Mouse (Mus musculus): ENCODE results near the gene L2hgdh. TPM values are rescaled to one million over a fixed set of nuclear protein-coding genes. Genes with fewer than 3 reads are reported as not detected.

Gene L2hgdh
- total and polyA plus RNA-seq, 3 experiments, result 18.3 to 31.6 TPM; not detected in 1

- TF ChIP-seq ZKSCAN1 (IDR thresholded peaks at IDR 0.05; ENCODE audit: low read depth, low read length) (no peak), HCFC1 (IDR thresholded peaks at IDR 0.05; ENCODE audit: low read depth, low read length) (peak; percentile 35; the same call in 1 of the 2 replicates), ELF1 (IDR thresholded peaks at IDR 0.05; ENCODE audit: low read depth, low read length) (0 out of 2 replicates have a peak, but pooled peaks have one; percentile 6), NRF1 (IDR thresholded peaks at IDR 0.05; ENCODE audit: insufficient read depth, low read depth, low read length, poor library complexity, severe bottlenecking) (no peak), E2F4 (IDR thresholded peaks at IDR 0.05; ENCODE audit: borderline replicate concordance, low read depth, low read length) (no peak), GABPA (IDR thresholded peaks at IDR 0.05; ENCODE audit: low read depth, low read length) (no peak), JUND (IDR thresholded peaks at IDR 0.05; ENCODE audit: low read depth, low read length) (0 out of 2 replicates have a peak, but pooled peaks have one; percentile 64), MYC (IDR thresholded peaks at IDR 0.05; ENCODE audit: low read depth, low read length) (0 out of 2 replicates have a peak, but pooled peaks have one; percentile 5), NELFE (IDR thresholded peaks at IDR 0.05; ENCODE audit: low read depth, low read length) (peak; percentile 47)
Observed at GRCm38 (mm10) chr12:69680635-69681565, 43.8 kb downstream of the L2hgdh start (continued).

- H3K27me3 ChIP-seq (ENCODE audit: control insufficient read depth in 1 of 2, insufficient read depth in 2 of 2, low read length in 2 of 2), result no peaks in the 10 kb centered on the region
Observed at GRCm38 (mm10) chr12:69676157-69676556, 48.5 kb downstream of the L2hgdh start.

More at GRCm38 (mm10) chr12:69676157-69676556, 48.5 kb downstream of the L2hgdh start:
- Histone ChIP-seq H3K4me3 (ENCODE audit: control insufficient read depth in 1 of 2, insufficient read depth in 1 of 2, low read depth in 2 of 2, low read length in 2 of 2) (no peak overlapping the region), H3K9ac (ENCODE audit: control insufficient read depth, low read depth, low read length, poor library complexity, severe bottlenecking) (no peak overlapping the region), H3K36me3 (ENCODE audit: control insufficient read depth in 1 of 2, insufficient read depth in 2 of 2, low read length in 2 of 2) (peaks cover 0 to 10% of the 10 kb centered on the region in 2 experiments; a peak in 2 of 4 replicates), H3K27ac (ENCODE audit: control insufficient read depth, low read depth, low read length) (no peak overlapping the region), H3K4me1 (ENCODE audit: control insufficient read depth in 1 of 2, insufficient read depth in 2 of 2, low read length in 2 of 2) (peaks cover 6 to 9% of the 10 kb centered on the region in 2 experiments; a peak in 1 of 4 replicates), H3K9me3 (replicated peaks; ENCODE audit: insufficient read depth, low read length) (no peaks in the 10 kb centered on the region), H3K79me2 (ENCODE audit: control insufficient read depth, insufficient read depth, low read length, poor library complexity) (peaks cover 47% of the 10 kb centered on the region)
- TF ChIP-seq MYB (IDR thresholded peaks at IDR 0.05; ENCODE audit: low read depth, low read length), result no peak
- TF ChIP-seq CHD2 (IDR thresholded peaks at IDR 0.05; ENCODE audit: low read length), result no peak
- TF ChIP-seq GATA1 (IDR thresholded peaks at IDR 0.05; ENCODE audit: low read depth, low read length), result no peak
- no peak for TF ChIP-seq E2F4 (IDR thresholded peaks at IDR 0.05; ENCODE audit: borderline replicate concordance, low read depth, low read length)
- no peak for TF ChIP-seq MAZ (IDR thresholded peaks at IDR 0.05; ENCODE audit: low read depth, low read length)
- TF ChIP-seq MXI1 (IDR thresholded peaks at IDR 0.05; ENCODE audit: low read depth, low read length), result no peak
- no peak for TF ChIP-seq POLR2A (IDR thresholded peaks at IDR 0.05; ENCODE audit: control insufficient read depth in 1 of 2, insufficient read depth in 1 of 2, low read depth in 1 of 2, low read length in 2 of 2, poor library complexity in 1 of 2)
- TF ChIP-seq MYC (IDR thresholded peaks at IDR 0.05; ENCODE audit: low read depth, low read length), result no peak
- TF ChIP-seq JUND (IDR thresholded peaks at IDR 0.05; ENCODE audit: low read depth, low read length), result no peak
- no peak for TF ChIP-seq TAL1 (IDR thresholded peaks at IDR 0.05; ENCODE audit: low read length)
- no peak for TF ChIP-seq MAFK (IDR thresholded peaks at IDR 0.05; ENCODE audit: borderline replicate concordance, low read depth, low read length)
- DNase-seq (ENCODE audit: low read depth, low spot score), result no peak
